Mouse (Mus musculus): ENCODE data around the gene Mss51.

DNA sequence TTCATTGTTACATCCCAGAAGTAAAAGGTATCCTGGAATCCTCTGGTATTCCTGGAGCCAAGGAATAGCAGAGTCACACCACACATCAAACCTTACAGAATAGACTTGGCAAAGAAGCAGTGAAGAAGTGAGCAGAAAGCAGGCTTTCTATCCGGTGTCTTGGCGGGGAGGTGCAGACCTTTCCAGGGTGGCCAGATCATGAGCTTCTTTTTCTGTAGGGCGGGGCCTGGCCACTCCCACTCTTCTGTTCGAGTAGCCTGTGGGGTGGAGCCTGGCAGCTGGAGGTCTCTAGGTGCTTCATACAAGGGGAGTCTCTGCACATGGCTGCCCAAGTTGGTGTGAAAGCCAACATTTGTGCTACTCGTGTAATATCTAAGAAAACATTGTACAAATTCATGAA is 15.5 kb downstream of the Mss51 start:
- no peak for TF ChIP-seq CTCF (IDR thresholded peaks at IDR 0.05; ENCODE audit: low read depth)
- TF ChIP-seq EP300 (optimal IDR thresholded peaks at IDR 0.05), result no peak
